Mouse (Mus musculus) liver, embryonic 15.5 days (tissue): ENCODE data around the gene Ankzf1. TPM values are rescaled to one million over a fixed set of nuclear protein-coding genes. Genes with fewer than 3 reads are reported as not detected.
A peak's percentile ranks its signal among the peaks of the same experiment; 100 is the strongest.

Experiments used
- ATAC-seq: fragments of 200-750 bp; cut with Nextera tagmentation; 2 replicates; pipeline ENCODE4 v1.8.0; 2017; ENCODE audit warnings: moderate number of reproducible peaks, mild to moderate bottlenecking, moderate library complexity; ENCODE audit not compliant: insufficient read depth
- H3K27ac ChIP-seq: fragments of 300-500 bp; sonication (generic); replicated peaks from 2 replicates; pipeline ENCODE4 v1.5.1; 2015; ENCODE audit warnings: mild to moderate bottlenecking, inconsistent platforms
- H3K27me3 ChIP-seq: fragments of 300-500 bp; sonication (generic); 2 replicates; pipeline ENCODE4 v1.6.1; 2015; ENCODE audit warnings: mild to moderate bottlenecking, inconsistent platforms
- H3K36me3 ChIP-seq: fragments of 300-500 bp; sonication (generic); replicated peaks from 2 replicates; pipeline ENCODE4 v1.6.1; 2015; ENCODE audit warnings: moderate library complexity, mild to moderate bottlenecking, inconsistent platforms
- H3K4me1 ChIP-seq: fragments of 300-500 bp; sonication (generic); replicated peaks from 2 replicates; pipeline ENCODE4 v1.6.1; 2015; ENCODE audit warnings: inconsistent platforms
- H3K4me2 ChIP-seq: fragments of 300-500 bp; sonication (generic); 2 replicates; pipeline ENCODE4 v1.6.1; 2015; ENCODE audit warnings: moderate library complexity, mild to moderate bottlenecking, inconsistent platforms
- H3K4me3 ChIP-seq: fragments of 300-500 bp; sonication (generic); replicated peaks from 2 replicates; pipeline ENCODE4 v1.5.1; 2015; ENCODE audit warnings: mild to moderate bottlenecking, inconsistent platforms
- H3K9ac ChIP-seq: fragments of 300-500 bp; sonication (generic); 2 replicates; pipeline ENCODE4 v1.6.1; 2015; ENCODE audit warnings: moderate library complexity, mild to moderate bottlenecking, inconsistent platforms
- H3K9me3 ChIP-seq: fragments of 300-500 bp; sonication (generic); replicated peaks from 2 replicates; pipeline ENCODE4 v1.6.1; 2016; ENCODE audit warnings: inconsistent platforms
- WGBS: fragments of 180-500 bp; shearing (Covaris S2); methylation state at CpG from one replicate; pipeline ENCODE4 v1.1.7; 2015; ENCODE audit warnings: mixed read lengths; ENCODE audit not compliant: insufficient replicate concordance; 5-methylcytosine and 5-hydroxymethylcytosine counted together
- microRNA-seq: library from miRNA; unstranded; fragments of <30 nt; microRNA quantifications from one replicate; pipeline ENCODE4, GENCODE M21; 2016
- polyA plus RNA-seq: library from polyadenylated mRNA; unstranded; fragments of >200 nt; fragmentation: Nextera tagmentation; extraction: Ambion mirVana; gene quantifications from 2 replicates; pipeline ENCODE4 v1.2.1, GENCODE M21; 2015

The Ankzf1 gene
- polyA plus RNA-seq, 1 experiment from 2014 or later: 9.7 TPM

GRCm38 (mm10) chr1:75244175-75244826 is 52.4 kb downstream of the Ankzf1 start:
- Histone ChIP-seq H3K27me3 (no peaks in the 10 kb centered on the region), H3K36me3 (peaks cover 36% of the 10 kb centered on the region), H3K9me3 (no peaks in the 10 kb centered on the region), H3K27ac (no peak overlapping the region), H3K9ac (no peak overlapping the region), H3K4me3 (no peak overlapping the region), H3K4me2 (no peak overlapping the region), H3K4me1 (peaks cover 18% of the 10 kb centered on the region)
- no peak; the same call in 1 of the 2 replicates for ATAC-seq
- 82% methylated on average over 12 of the region's 12 CpGs for WGBS

GRCm38 (mm10) chr1:75244836-75245235 is 52.9 kb downstream of the Ankzf1 start:
- no peak overlapping the region for H3K27ac ChIP-seq
- peak; percentile 29 for ATAC-seq

GRCm38 (mm10) chr1:75247071-75247930 is 55.4 kb downstream of the Ankzf1 start:
- H3K36me3 ChIP-seq: peaks cover 18% of the 10 kb centered on the region
- WGBS: 78% methylated on average over 16 of the region's 16 CpGs
- H3K27ac ChIP-seq: no peak overlapping the region
- H3K9ac ChIP-seq: no peak overlapping the region
- no peak overlapping the region for H3K4me2 ChIP-seq
- peaks cover 30% of the 10 kb centered on the region for H3K4me1 ChIP-seq
- no peaks in the 10 kb centered on the region for H3K9me3 ChIP-seq
- no peak overlapping the region for H3K4me3 ChIP-seq
- 0 out of 2 replicates have a peak, but pooled peaks cover 2% of the 10 kb centered on the region for H3K27me3 ChIP-seq
- no peak for ATAC-seq

More at GRCm38 (mm10) chr1:75244836-75245235, 52.9 kb downstream of the Ankzf1 start:
- H3K4me3 ChIP-seq: no peak overlapping the region
- 31% methylated on average over 4 of the region's 4 CpGs for WGBS
- H3K9ac ChIP-seq: no peak overlapping the region
- H3K4me2 ChIP-seq: no peak overlapping the region
- peaks cover 32% of the 10 kb centered on the region for H3K36me3 ChIP-seq
- peaks cover 18% of the 10 kb centered on the region for H3K4me1 ChIP-seq
- no peaks in the 10 kb centered on the region for H3K27me3 ChIP-seq
- H3K9me3 ChIP-seq: no peaks in the 10 kb centered on the region

- peaks cover 15% of the 10 kb centered on the region for H3K36me3 ChIP-seq
- no peak overlapping the region for H3K4me2 ChIP-seq
- 51% methylated on average over 9 of the region's 9 CpGs for WGBS
- H3K27me3 ChIP-seq: peaks cover 6% of the 10 kb centered on the region; the same call in 1 of the 2 replicates
- peak overlapping the region; percentile 29; the same call in 1 of the 2 replicates for H3K27ac ChIP-seq
- H3K4me3 ChIP-seq: no peak overlapping the region
- peaks cover 30% of the 10 kb centered on the region for H3K4me1 ChIP-seq
- ATAC-seq: no peak
- H3K9me3 ChIP-seq: no peaks in the 10 kb centered on the region
- no peak overlapping the region for H3K9ac ChIP-seq
Observed at GRCm38 (mm10) chr1:75248041-75248772, 56.3 kb downstream of the Ankzf1 start.

Small RNA genes within 50 kb of the gene (microRNA-seq; reads per million reads assigned to microRNA genes)
- gene Gm27943: not detected

Other genes with a start within 250 kb of the Ankzf1 start
- gene Ihh, start 240.5 kb upstream of the Ankzf1 start, polyA plus RNA-seq: 2.4 and 3.1 TPM in 2 replicates
- 5.8 and 6.2 TPM in 2 replicates for gene Nhej1, start 67.0 kb upstream of the Ankzf1 start, polyA plus RNA-seq
- gene Slc23a3, start 58.3 kb upstream of the Ankzf1 start, polyA plus RNA-seq: 2.1 and 2.3 TPM in 2 replicates
- gene Cnppd1, start 49.4 kb upstream of the Ankzf1 start, polyA plus RNA-seq: 48.8 and 54.7 TPM in 2 replicates
- gene Retreg2, start 49.4 kb upstream of the Ankzf1 start, polyA plus RNA-seq: 55.8 and 59.7 TPM in 2 replicates
- 43.4 and 44.5 TPM in 2 replicates for gene Zfand2b, start 23.5 kb upstream of the Ankzf1 start, polyA plus RNA-seq
- gene Abcb6, start 11.8 kb upstream of the Ankzf1 start, polyA plus RNA-seq: 60.5 and 63.3 TPM in 2 replicates
- gene Atg9a, start within 50 bp of the Ankzf1 start, polyA plus RNA-seq: 24.1 and 28.1 TPM in 2 replicates
- gene Glb1l, start 18.7 kb downstream of the Ankzf1 start, polyA plus RNA-seq: 3.2 and 4.5 TPM in 2 replicates
- 80.2 and 84.8 TPM in 2 replicates for gene Stk16, start 18.7 kb downstream of the Ankzf1 start, polyA plus RNA-seq
- gene Tuba4a, start 27.7 kb downstream of the Ankzf1 start, polyA plus RNA-seq: 372 and 392 TPM in 2 replicates
- not detected in 2 replicates for gene A630095N17Rik, start 40.0 kb downstream of the Ankzf1 start, polyA plus RNA-seq
- gene Dnajb2, start 44.3 kb downstream of the Ankzf1 start, polyA plus RNA-seq: 28.9 and 32.4 TPM in 2 replicates
- gene Ptprn, start 72.4 kb downstream of the Ankzf1 start, polyA plus RNA-seq: 0.05 and 0.13 TPM in 2 replicates
- not detected in 2 replicates for gene Resp18, start 86.3 kb downstream of the Ankzf1 start, polyA plus RNA-seq
- gene Dnpep, start 125.8 kb downstream of the Ankzf1 start, polyA plus RNA-seq: 52.1 and 57.4 TPM in 2 replicates
- 10.3 and 12.8 TPM in 2 replicates for gene Des, start 168.2 kb downstream of the Ankzf1 start, polyA plus RNA-seq
- 8.7 and 9.4 TPM in 2 replicates for gene Speg, start 183.1 kb downstream of the Ankzf1 start, polyA plus RNA-seq
- gene Gmppa, start 243.8 kb downstream of the Ankzf1 start, polyA plus RNA-seq: 33.8 and 35.2 TPM in 2 replicates